Comparison of ENCODE assay signal across 9 mouse cellular contexts in genomic region chr13:54211528-54212488, GRCm38 (mm10). TPM values are rescaled to one million over a fixed set of nuclear protein-coding genes. Genes with fewer than 3 reads are reported as not detected.
DNase-seq lines count a peak whose midpoint lies in the region; ATAC-seq lines count a peak whose summit lies in the region.
"Had no signal": no experiment of that assay in that cellular context is flagged by ENCODE, and none has a peak within 500 bp of the region (broad histone marks: within the 10 kb centered on the region; RNA-seq: fewer than 3 reads in every experiment).

No protein-coding gene starts in this region.

- H3K4me2 ChIP-seq in forebrain, embryonic 16.5 days (ENCODE audit: low read length): no peak overlapping the region

- no peaks in the 10 kb centered on the region for H3K9me3 ChIP-seq in forebrain, embryonic 16.5 days (ENCODE audit: control insufficient read depth, low read length)

- DNase-seq in embryo, embryonic 10 days (ENCODE audit: low spot score): peak; percentile 24
- no peak for DNase-seq in embryo, embryonic 9.5 days (ENCODE audit: extremely low spot score)
- DNase-seq in kidney, postnatal 10 days: peak; percentile 32
- peak; percentile 35 for DNase-seq in retina, embryonic 14.5 days (ENCODE audit: low spot score)
- DNase-seq in urinary bladder, postnatal 25 days (ENCODE audit: low spot score): no peak
- no peak for DNase-seq in layer of hippocampus, postnatal 36 days
- DNase-seq in lung, postnatal 14 days: no peak

- H3K9ac ChIP-seq in forebrain, embryonic 16.5 days (replicated peaks; ENCODE audit: low read depth, low read length): no peak overlapping the region
- H3K9ac ChIP-seq: liver, embryonic 14.5 days had no signal

- ATAC-seq in forebrain, embryonic 16.5 days: peak; percentile 77

- H3K4me1 ChIP-seq in forebrain, embryonic 16.5 days (replicated peaks; ENCODE audit: control insufficient read depth, insufficient read depth, low read length): peaks cover 13% of the 10 kb centered on the region; the same call in 1 of the 2 replicates

- H3K27me3 ChIP-seq in forebrain, embryonic 16.5 days (replicated peaks; ENCODE audit: control insufficient read depth, insufficient read depth, low read length): no peaks in the 10 kb centered on the region

- WGBS in forebrain, embryonic 16.5 days: 22% methylated on average over 10 of the region's 10 CpGs

- H3K36me3 ChIP-seq in forebrain, embryonic 16.5 days (ENCODE audit: control insufficient read depth, insufficient read depth): no peaks in the 10 kb centered on the region

- H3K27ac ChIP-seq in forebrain, embryonic 16.5 days (ENCODE audit: low read length): peak overlapping the region; percentile 6
- H3K27ac ChIP-seq: liver, embryonic 14.5 days had no signal

- no peak overlapping the region for H3K4me3 ChIP-seq in forebrain, embryonic 16.5 days (replicated peaks; ENCODE audit: low read length)

RNA-seq across cellular contexts. Expression of gene Hrh2, which starts 19.9 kb away (rescaled TPM):
- polyA plus RNA-seq in forebrain, embryonic 16.5 days (2015; fragmentation: Nextera tagmentation; extraction: Ambion mirVana): 0.73 and 0.77 TPM in 2 replicates
- total RNA-seq in layer of hippocampus, postnatal 36 days (2021): 1 to 10 TPM; 6.6 to 7.0 TPM

Comparison
In these comparisons a context has a peak if more than half of its experiments do, and no peak if none do; other contexts are left out.
1. DNase-seq: peak in embryo, embryonic 10 days (single experiment), kidney, postnatal 10 days (single experiment) and retina, embryonic 14.5 days (single experiment); none in embryo, embryonic 9.5 days (single experiment), urinary bladder, postnatal 25 days (single experiment), layer of hippocampus, postnatal 36 days (0 of 2) and lung, postnatal 14 days (single experiment).